Mouse (Mus musculus) Muller cell, postnatal 12 days (primary cell): ENCODE measurements around the gene Cd163.

Experiments used
- DNase-seq: peaks from one replicate; pipeline ENCODE4 v3.0.0-alpha.2; 2015; ENCODE audit errors: inconsistent ontology term

Gene Cd163

DNA sequence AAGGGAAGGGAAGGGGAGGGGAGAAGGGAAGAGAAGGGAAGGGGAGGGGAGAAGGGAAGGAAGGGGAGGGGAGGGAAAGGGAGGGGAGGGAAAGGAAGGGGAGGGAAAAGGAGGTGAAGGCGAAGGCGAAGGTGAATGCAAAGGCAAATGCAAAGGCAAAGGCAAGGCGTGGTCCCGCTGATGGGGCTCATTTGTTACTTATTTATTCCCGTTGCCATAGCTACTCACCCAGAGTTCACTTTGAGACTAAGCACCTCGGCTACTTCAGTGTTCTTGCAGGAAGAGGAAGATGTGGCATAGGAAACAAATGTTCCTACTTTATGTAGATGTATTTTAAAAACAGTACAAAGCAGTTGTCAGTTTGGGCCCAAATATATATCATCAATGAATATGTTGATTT lies 56.1 kb downstream of the Cd163 start:
- DNase-seq: no peak

DNA sequence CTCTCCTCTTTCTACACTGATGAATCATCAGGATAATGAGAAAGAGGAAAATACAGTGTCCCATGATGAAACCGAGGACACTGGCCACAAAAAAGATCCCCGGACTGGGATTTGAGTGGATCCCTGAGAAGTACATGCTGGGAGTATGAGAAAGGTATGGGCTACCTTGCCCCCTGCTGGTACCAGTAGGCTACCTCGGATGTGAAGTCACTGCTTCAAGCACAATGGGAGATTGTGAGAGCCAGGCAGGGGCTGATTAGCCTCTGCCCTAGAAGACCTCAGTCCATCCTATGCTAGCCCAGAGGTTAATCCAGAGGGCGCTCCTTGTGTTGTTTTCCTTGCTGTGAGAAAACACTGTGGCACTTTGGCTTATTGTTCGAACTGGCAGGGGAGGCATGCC lies 59.9 kb downstream of the Cd163 start:
- DNase-seq: no peak

DNA sequence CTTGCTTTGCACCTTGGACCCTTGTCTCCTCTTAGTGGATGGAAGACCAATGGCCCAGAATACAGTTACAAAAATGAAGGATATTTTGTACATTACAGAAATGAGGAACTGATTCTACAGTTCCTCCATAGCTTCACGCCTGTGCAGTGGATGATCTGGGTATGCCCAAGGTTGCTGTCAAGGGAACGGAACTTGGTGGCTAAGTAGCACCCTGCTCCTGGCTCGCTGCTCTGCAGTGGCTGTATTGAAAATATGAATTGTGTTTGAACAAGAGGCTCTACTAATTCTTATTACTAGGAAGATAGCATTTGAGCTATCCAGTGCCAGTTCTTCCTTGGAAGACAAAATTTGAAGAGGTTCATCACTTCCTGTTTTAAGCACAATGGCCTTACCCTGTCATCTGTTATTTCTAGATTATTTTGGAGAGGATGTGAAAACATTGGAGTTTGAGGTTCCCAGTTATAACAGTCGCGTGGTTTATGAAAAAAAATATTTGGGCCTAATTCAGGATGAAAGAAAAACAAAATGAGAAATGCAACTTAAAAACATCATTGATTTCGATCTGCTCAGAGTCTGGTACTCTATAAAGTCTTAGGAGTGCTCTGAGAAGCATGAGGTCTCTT lies 69.2 kb downstream of the Cd163 start:
- DNase-seq: no peak

DNA sequence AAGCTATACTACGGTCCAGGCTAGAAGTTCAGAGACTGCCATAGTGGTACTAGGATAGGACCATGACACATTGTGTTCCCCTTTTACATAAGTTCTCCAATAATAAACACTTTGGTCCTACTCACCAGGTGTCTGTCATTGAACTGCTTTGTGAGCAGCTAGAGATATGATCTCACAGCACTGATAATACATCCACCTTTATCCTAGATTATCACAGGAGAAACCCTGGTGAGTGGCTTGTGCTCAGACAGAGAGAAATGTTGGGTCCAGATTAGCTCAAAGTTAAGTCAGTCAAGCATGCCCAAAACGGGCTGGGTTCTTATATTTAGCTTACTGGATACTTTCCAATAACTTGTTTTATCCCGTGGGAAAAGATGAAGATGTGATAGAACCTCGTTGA lies 70.2 kb downstream of the Cd163 start:
- no peak for DNase-seq

DNA sequence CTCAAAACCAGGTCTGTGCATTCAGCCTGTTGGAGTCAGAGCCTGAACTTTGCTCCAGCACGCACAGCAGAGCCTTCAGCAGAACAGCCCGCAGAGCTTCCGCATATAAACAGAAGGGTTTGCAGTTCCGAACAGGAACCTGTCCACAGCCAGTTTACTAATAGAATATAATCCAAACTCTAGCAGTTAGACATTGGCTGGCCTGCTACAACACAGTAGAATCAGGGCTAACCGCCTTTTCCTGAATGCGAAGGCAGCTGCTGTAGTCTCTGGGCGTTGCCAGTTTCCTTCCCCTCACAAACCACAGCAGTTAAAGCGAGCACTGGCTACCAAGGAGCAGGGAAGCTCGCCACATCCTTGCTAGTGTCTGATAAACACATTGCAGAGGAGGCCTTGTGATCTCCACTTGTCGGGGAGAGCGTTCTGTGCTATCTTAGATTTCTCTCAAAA lies 71.0 kb downstream of the Cd163 start:
- DNase-seq: no peak

DNA sequence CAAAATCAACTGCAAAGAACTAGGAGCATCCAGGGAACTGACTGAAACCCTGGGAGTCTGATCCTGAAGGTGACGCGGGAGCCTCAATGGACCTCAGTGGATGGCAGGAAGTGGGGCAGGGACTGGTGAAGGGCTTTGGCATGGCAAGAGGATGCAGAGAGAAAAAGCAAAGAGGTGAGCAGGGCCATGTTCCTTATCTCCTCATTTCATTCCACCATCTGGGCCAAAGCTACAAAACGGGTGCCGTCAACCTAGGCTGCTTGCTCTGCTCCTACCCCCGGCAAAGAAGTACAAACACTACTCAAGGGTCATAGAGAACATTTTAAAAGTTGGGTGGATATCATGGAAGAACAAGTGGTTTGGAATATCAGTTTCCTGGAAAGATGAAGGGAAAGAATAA lies 71.9 kb downstream of the Cd163 start:
- no peak for DNase-seq

DNA sequence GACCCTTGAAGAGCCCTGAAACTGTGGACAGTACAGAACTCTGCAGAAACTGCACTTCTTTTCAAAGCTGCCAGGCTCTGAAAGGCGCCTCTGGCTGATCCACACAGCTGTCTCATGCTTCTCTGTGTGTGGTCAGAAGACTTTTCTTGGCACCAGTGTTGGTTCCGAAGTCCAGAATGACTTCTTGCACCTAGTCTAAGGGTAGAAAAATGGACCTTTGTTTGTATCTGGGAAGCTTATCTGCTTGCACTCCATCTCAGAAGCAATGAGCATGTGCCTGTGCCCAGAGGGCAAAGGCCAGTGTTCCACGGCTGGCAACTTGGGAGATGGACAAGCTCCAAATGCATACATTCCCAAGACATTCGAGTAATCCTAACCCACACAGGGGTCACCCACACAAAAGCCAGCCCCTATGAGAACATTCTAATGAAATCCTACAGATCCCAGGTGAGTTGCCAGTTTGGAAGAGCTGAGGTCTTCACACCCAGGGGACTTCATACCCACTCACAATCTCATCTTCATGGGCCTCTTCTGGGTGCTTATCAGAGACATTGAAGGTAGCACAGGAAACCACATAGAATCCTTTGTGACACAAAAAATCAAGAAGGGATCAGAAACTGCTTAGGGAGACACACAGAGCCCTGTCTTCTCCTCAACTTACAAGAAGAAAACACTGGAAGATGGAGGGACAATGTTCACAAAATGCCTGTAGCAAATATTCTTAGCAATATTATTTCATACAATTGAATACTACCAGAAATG lies 73.2 kb downstream of the Cd163 start:
- no peak for DNase-seq

DNA sequence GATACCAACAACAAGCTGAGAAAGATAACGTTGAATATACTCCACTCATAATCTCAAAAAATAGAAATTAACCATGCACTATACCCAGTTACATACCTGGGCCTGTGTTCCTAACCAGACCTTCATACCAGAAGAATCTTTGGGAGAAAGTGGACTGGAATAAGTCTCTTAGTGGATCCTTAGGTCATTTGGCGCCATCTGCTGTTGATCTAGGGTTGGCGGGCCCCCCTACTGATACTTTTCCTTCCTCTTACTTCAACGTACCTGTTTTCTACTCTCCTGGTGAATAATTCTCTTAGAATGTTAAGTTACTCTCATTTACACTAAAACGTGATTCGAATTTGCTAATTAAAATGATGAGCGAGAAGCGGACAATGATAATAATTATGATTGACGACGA lies 74.9 kb downstream of the Cd163 start:
- DNase-seq: peak; percentile 42
